Mouse (Mus musculus) neural tube, embryonic 12.5 days (tissue): ENCODE measurements around the gene Tpm4. TPM values are rescaled to one million over a fixed set of nuclear protein-coding genes. Genes with fewer than 3 reads are reported as not detected.
"Not testable (repeated sequence)": the region's sequence is repeated elsewhere in the genome, so short reads cannot be mapped to it uniquely, and the experiment has no call there.

Source experiments
- ATAC-seq: fragments of 200-750 bp; cut with Nextera tagmentation; 2 replicates; pipeline ENCODE4 v1.8.0; 2017; ENCODE audit warnings: low read depth, mild to moderate bottlenecking, moderate TSS enrichment, moderate library complexity; ENCODE audit not compliant: low FRiP score
- H3K27ac ChIP-seq: fragments of 300-500 bp; sonication (generic); 2 replicates; pipeline ENCODE4 v1.5.1; 2016
- H3K27me3 ChIP-seq: fragments of 300-500 bp; sonication (generic); replicated peaks from 2 replicates; pipeline ENCODE4 v1.6.1; 2016; ENCODE audit warnings: mild to moderate bottlenecking
- H3K36me3 ChIP-seq: fragments of 300-500 bp; sonication (generic); 2 replicates; pipeline ENCODE4 v1.6.1; 2016; ENCODE audit warnings: mild to moderate bottlenecking
- H3K4me1 ChIP-seq: fragments of 300-500 bp; sonication (generic); 2 replicates; pipeline ENCODE4 v1.6.1; 2016
- H3K4me2 ChIP-seq: fragments of 300-500 bp; sonication (generic); replicated peaks from 2 replicates; pipeline ENCODE4 v1.6.1; 2016; ENCODE audit warnings: mild to moderate bottlenecking
- H3K4me3 ChIP-seq: fragments of 300-500 bp; sonication (generic); 2 replicates; pipeline ENCODE4 v1.5.1; 2016
- H3K9ac ChIP-seq: fragments of 300-500 bp; sonication (generic); 2 replicates; pipeline ENCODE4 v1.6.1; 2016; ENCODE audit warnings: mild to moderate bottlenecking
- H3K9me3 ChIP-seq: fragments of 300-500 bp; sonication (generic); 2 replicates; pipeline ENCODE4 v1.6.1; 2016; ENCODE audit warnings: mild to moderate bottlenecking
- WGBS: fragments of 180-500 bp; shearing (Covaris S2); methylation state at CpG from one replicate; pipeline ENCODE4 v1.1.7; 2016; 5-methylcytosine and 5-hydroxymethylcytosine counted together
- polyA plus RNA-seq: library from polyadenylated mRNA; unstranded; fragments of >200 nt; fragmentation: Nextera tagmentation; extraction: Ambion mirVana; gene quantifications from 2 replicates; pipeline ENCODE4 v1.2.1, GENCODE M21; 2016

The Tpm4 gene
- 377 and 417 TPM in 2 replicates for polyA plus RNA-seq

DNA sequence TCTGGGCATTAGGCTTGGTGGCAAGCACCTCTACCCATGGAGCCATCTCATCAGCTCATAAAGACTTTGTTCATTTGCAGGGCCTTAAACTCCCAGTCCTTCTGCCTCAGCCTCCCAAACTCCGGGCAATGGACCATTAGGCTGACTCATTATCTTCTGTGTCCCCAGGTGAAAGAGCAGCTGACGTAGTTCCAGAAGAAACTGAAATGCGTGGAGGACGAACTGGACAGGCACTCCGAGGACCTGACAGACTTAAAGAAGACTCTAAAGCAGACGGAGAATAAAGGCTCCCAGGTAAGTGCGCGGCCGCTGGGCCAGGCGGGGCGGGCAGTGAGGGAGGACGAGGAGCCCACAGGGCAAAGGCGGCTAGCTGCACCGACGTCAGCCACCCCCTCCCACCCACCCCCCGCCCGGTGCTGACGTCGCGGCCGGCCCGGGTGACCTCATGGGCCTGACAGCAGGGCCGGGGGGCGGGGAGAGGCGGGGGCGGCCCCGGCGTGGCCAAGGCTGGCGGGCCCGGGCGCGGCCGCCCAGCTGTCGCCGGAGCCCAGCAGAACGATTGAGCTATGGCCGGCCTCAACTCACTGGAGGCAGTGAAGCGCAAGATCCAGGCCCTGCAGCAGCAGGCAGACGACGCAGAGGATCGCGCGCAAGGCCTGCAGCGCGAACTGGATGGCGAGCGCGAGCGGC lies at the start of gene Tpm4:
Gene Tpm4 (plus strand): TSS at position 220 of the 690 bp plus-strand sequence.
- WGBS, result under 1% methylated on average over 47 of the region's 49 CpGs
- H3K4me2 ChIP-seq, result peak within 1 kb of the TSS; percentile 75
- peak within 1 kb of the TSS; percentile 90 for H3K27ac ChIP-seq
- H3K36me3 ChIP-seq, result peaks cover 16% of the 10 kb centered on the region
- H3K9ac ChIP-seq, result peak within 1 kb of the TSS; percentile 91
- ATAC-seq, result peak; percentile 88
- H3K4me3 ChIP-seq, result peak within 1 kb of the TSS; percentile 79
- no peaks in the 10 kb centered on the region for H3K9me3 ChIP-seq
- H3K4me1 ChIP-seq, result 0 out of 2 replicates have a peak, but pooled peaks cover 4% of the 10 kb centered on the region
- H3K27me3 ChIP-seq, result no peaks in the 10 kb centered on the region

- not testable (repeated sequence) for H3K27ac ChIP-seq, H3K4me1 ChIP-seq, H3K9me3 ChIP-seq, H3K4me3 ChIP-seq, H3K36me3 ChIP-seq, ATAC-seq, H3K27me3 ChIP-seq, H3K9ac ChIP-seq, H3K4me2 ChIP-seq
- WGBS, result 88% methylated on average over 3 of the region's 3 CpGs
Measured at GRCm38 (mm10) chr8:72087611-72088010, 47.2 kb upstream of the Tpm4 start.

DNA sequence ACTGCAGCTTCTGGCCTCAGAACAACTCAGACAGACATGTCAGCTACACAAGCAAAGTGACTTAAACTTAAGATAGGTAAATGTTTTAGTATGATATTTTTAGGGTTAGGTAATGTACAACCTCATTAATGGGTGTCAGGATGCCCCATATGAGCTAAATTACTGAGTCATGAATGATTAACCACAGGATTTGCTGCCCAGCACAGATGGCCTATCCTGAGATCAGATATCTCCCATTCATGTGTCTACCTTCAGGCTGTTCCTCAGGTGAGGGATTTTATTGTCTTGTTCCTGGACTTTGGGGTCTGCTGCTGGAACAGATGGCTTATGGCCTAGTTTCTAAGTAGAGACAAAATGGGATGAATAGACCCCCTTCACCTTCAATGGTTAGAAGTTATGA lies 38.1 kb upstream of the Tpm4 start:
- not testable (repeated sequence) for ATAC-seq, H3K27me3 ChIP-seq, H3K27ac ChIP-seq, H3K4me3 ChIP-seq, H3K36me3 ChIP-seq, H3K9ac ChIP-seq, H3K9me3 ChIP-seq, H3K4me1 ChIP-seq, H3K4me2 ChIP-seq

DNA sequence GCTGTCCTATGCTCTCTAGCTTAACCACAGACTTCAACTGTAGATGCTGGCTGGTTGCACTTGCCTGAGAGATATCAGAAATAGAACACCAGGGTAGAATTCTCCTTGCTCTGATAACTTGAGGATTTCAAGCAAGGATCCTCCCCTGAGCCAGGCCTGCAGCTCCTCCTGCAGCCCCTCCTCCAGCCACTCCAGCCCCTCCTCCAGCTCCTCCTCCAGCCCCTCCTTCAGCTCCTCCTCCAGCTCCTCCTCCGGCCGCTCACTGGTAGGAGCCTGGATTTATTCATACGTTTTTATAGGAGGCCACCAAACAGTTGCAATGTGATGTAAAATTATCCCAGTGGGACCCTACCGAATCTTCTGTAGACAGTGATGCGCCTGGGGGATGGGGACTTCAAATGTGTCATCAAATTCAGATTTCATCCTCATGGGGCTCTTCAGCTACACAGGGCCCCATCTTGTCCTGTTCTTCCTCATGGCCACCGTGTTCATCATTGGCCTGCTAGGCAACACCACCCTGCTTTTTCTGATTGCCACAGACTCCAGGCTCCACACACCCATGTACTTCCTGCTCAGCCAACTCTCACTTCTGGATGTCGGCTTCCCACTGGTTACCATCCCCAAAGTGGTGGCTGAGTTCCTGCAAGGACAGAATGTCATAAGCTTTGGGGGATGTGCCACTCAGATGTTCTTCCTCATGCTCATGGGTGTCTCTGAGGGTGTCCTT lies 35.2 kb upstream of the Tpm4 start:
- 69% methylated on average over 6 of the region's 7 CpGs for WGBS

DNA sequence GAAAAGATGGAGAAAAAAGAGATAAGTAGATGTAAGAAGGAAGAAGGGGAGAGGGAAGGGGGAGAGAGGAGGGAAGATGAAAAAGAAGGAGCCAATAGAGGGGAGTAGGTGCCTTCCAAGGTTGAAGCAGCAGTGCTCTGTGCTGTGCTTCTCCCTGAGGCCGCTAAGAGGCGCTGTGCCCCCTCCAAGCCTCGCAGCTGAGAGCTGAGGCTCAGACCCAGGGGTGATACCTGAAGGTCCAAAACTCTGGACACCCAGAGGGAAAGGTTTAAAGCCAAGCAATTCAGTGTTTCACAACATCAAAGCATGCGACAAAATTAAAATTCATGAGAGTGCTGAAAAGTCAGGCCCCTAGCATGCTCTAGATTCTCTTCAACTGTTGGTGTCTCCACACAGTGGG lies 29.6 kb upstream of the Tpm4 start:
- Histone ChIP-seq H3K9ac (no peak overlapping the region), H3K9me3 (peaks cover 10% of the 10 kb centered on the region; the same call in 1 of the 2 replicates), H3K27me3 (0 out of 2 replicates have a peak, but pooled peaks cover 3% of the 10 kb centered on the region), H3K4me2 (no peak overlapping the region), H3K4me3 (no peak overlapping the region), H3K36me3 (no peaks in the 10 kb centered on the region), H3K4me1 (no peaks in the 10 kb centered on the region), H3K27ac (no peak overlapping the region)
- no peak for ATAC-seq
- 26% methylated on average over 4 of the region's 4 CpGs for WGBS

More for the DNA sequence above, 35.2 kb upstream of the Tpm4 start:
- H3K4me1 ChIP-seq, H3K4me2 ChIP-seq, H3K27me3 ChIP-seq, H3K36me3 ChIP-seq, H3K4me3 ChIP-seq, H3K9ac ChIP-seq, H3K27ac ChIP-seq, ATAC-seq: not testable (repeated sequence)
- H3K9me3 ChIP-seq, result peaks cover 10% of the 10 kb centered on the region; the same call in 1 of the 2 replicates

DNA sequence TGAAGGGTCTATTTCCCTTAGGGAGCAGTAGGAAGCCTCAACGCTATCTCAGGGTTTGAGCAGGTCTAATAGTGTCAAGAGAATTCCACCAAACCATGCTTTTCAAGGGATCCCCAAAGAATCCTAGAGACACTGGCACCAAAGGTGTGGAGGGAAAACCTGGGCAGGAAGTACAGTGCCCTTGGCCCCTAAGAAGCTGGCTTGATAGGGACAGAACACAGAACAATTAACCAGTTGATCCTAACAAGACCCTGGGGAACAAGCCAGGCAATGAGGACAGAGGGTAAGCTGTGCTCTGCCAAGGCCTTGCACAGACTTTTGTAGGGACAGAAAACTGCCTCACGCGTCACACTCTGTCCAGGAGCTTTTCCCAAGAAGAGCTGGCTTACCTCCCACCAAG lies 28.0 kb upstream of the Tpm4 start, which contains the start of gene Olfr374:
Gene Olfr374 (plus strand): TSS at position 301 of the 400 bp plus-strand sequence.
- Histone ChIP-seq H3K36me3 (no peaks in the 10 kb centered on the region), H3K27me3 (0 out of 2 replicates have a peak, but pooled peaks cover 3% of the 10 kb centered on the region), H3K9ac (no peak within 1 kb of the TSS), H3K4me3 (no peak within 1 kb of the TSS), H3K9me3 (peaks cover 10% of the 10 kb centered on the region; the same call in 1 of the 2 replicates), H3K4me1 (no peaks in the 10 kb centered on the region), H3K27ac (no peak within 1 kb of the TSS), H3K4me2 (no peak within 1 kb of the TSS)
- WGBS, result 86% methylated on average over 3 of the region's 3 CpGs
- ATAC-seq, result no peak

DNA sequence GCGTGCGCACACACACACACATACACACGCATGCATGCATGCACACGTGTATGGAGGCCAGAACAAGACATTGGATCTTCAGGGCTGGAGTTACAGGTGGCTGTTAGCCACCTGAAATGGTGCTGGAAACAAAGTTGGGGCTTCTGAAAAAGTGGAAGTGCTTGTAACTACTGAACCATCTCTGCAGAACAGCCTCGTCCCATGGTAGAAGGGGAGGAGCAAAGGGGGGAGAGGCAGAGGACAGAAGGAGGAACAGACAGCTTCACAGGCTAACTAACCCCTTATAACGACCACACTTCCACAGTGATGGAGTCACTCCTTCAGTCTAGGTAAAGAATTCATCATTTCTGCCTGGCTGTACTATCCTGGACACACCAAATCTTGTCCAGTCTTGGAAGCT lies 23.9 kb upstream of the Tpm4 start:
- 83% methylated on average over 6 of the region's 6 CpGs for WGBS
- no peak for ATAC-seq
- H3K27ac ChIP-seq, result no peak overlapping the region

DNA sequence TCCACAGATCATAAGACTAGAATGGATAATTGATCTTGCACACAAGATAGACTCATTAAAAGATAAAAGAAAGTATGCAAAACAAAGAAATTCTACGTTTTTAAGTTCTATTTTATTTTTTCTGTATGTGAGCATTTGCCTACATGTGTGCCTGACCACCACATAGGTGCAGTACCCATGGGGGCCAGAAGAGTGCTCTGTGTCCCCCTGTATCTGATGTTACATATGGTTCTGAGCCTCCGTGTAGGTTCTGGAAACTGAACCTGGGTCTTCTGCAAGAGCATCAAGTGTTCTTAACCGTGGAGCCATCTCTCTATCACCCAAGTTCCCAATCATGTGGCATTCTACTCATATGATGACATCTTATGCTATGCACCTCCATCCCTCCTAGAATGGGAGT lies 22.3 kb upstream of the Tpm4 start:
- H3K4me2 ChIP-seq, result no peak overlapping the region
- ATAC-seq, result no peak
- H3K9ac ChIP-seq, result no peak overlapping the region
- no peak overlapping the region for H3K4me3 ChIP-seq
- no peaks in the 10 kb centered on the region for H3K9me3 ChIP-seq
- H3K27me3 ChIP-seq, result 0 out of 2 replicates have a peak, but pooled peaks cover 3% of the 10 kb centered on the region
- H3K36me3 ChIP-seq, result no peaks in the 10 kb centered on the region
- H3K4me1 ChIP-seq, result no peaks in the 10 kb centered on the region
- WGBS, result 75% methylated on average over 3 of the region's 3 CpGs
- no peak overlapping the region for H3K27ac ChIP-seq

More for the DNA sequence above, 23.9 kb upstream of the Tpm4 start:
- Histone ChIP-seq H3K27me3 (0 out of 2 replicates have a peak, but pooled peaks cover 3% of the 10 kb centered on the region), H3K4me2 (no peak overlapping the region), H3K36me3 (no peaks in the 10 kb centered on the region), H3K4me3 (no peak overlapping the region), H3K9me3 (no peaks in the 10 kb centered on the region), H3K4me1 (no peaks in the 10 kb centered on the region), H3K9ac (no peak overlapping the region)

DNA sequence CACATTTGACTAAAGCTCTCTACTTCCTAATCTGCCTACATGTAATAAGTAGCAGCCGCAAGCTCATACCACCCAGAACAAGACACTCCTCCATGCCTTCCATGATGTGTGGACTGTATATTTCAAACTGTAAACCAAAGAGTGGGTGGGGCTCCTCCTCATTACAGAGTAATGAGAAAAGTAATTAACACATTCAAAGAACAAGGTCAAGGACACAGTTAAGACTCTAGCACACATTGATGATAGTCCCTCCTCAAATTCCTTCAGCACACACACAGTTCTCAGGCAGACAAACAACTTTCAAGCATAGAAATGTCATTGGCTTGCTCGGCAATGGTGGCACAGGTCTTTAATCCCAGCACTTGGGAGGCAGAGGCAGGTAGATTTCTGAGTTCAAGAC lies 19.6 kb upstream of the Tpm4 start:
- no peaks in the 10 kb centered on the region for H3K9me3 ChIP-seq
- no peak overlapping the region for H3K4me2 ChIP-seq
- no peak overlapping the region for H3K4me3 ChIP-seq
- no peak overlapping the region for H3K9ac ChIP-seq
- H3K4me1 ChIP-seq, result no peaks in the 10 kb centered on the region
- no peak overlapping the region for H3K27ac ChIP-seq
- no peaks in the 10 kb centered on the region for H3K27me3 ChIP-seq
- WGBS, result 90% methylated on average over 2 of the region's 2 CpGs
- no peaks in the 10 kb centered on the region for H3K36me3 ChIP-seq
- ATAC-seq, result no peak

GRCm38 (mm10) chr8:72118616-72119015 lies 16.2 kb upstream of the Tpm4 start:
- 54% methylated on average over 4 of the region's 4 CpGs for WGBS

DNA sequence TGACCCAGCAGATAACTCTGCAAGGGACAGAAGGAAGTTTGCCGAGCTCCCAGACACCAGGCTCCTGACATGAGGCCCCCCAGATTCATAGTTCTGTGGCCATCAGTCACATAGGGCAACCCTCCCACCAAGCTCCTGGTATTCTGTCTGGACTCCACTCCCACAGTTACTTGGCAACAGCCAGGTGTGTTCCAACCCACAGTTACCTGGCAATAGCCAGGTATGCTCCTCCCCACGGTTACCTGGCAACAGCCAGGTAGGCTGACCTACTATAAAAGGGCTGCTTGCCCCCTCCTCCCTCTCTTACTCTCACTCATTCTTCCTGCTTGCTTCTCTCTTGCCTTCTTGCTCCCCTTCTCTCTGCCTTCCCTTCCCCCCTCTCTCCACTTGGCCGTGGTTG lies 13.3 kb upstream of the Tpm4 start:
- ATAC-seq, H3K9ac ChIP-seq, H3K36me3 ChIP-seq, H3K4me2 ChIP-seq, H3K4me3 ChIP-seq, H3K27ac ChIP-seq, H3K9me3 ChIP-seq, H3K4me1 ChIP-seq, H3K27me3 ChIP-seq: not testable (repeated sequence)
- 64% methylated on average over 3 of the region's 3 CpGs for WGBS

More at GRCm38 (mm10) chr8:72118616-72119015, 16.2 kb upstream of the Tpm4 start:
- no peaks in the 10 kb centered on the region for H3K4me1 ChIP-seq
- no peak overlapping the region for H3K9ac ChIP-seq
- H3K36me3 ChIP-seq, result no peaks in the 10 kb centered on the region
- H3K4me2 ChIP-seq, result no peak overlapping the region
- no peaks in the 10 kb centered on the region for H3K9me3 ChIP-seq
- H3K27me3 ChIP-seq, result no peaks in the 10 kb centered on the region
- no peak overlapping the region for H3K4me3 ChIP-seq
- no peak for ATAC-seq
- H3K27ac ChIP-seq, result no peak overlapping the region

DNA sequence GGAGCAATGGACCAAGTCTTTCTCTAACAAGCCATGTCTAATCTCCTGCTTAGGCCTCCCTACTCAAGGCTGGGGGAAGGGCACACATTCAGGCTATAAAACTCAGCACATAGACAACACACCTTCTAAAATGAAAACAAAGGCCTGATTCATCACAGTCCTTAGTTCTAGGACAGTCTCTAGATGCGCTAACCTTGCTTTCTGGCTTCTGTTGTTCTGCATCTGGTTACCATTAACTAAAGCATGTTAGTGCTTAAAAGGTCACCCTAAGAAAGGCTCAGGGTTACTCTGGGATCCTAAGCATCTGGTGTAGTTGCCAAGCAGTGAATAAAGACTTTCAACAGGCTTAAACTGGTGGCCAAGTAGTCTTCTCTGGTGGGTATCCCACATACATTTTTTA lies 12.8 kb upstream of the Tpm4 start:
- H3K27ac ChIP-seq, result no peak overlapping the region
- H3K9me3 ChIP-seq, result no peaks in the 10 kb centered on the region
- H3K36me3 ChIP-seq, result no peaks in the 10 kb centered on the region
- no peak overlapping the region for H3K4me3 ChIP-seq
- no peak for ATAC-seq
- no peaks in the 10 kb centered on the region for H3K4me1 ChIP-seq
- H3K9ac ChIP-seq, result no peak overlapping the region
- H3K27me3 ChIP-seq, result no peaks in the 10 kb centered on the region
- WGBS, result 53% methylated on average over 1 of the region's 1 CpGs
- H3K4me2 ChIP-seq, result no peak overlapping the region
